Mouse (Mus musculus): ENCODE results near the gene Smpd1. TPM values are rescaled to one million over a fixed set of nuclear protein-coding genes. Genes with fewer than 3 reads are reported as not detected.

Smpd1 gene
- total and polyA plus RNA-seq, 2 experiments from 2014 or later: 85.3 to 159 TPM

GRCm38 (mm10) chr7:105588325-105588912 is 34.3 kb downstream of the Smpd1 start:
- no peak for DNase-seq (ENCODE audit: low spot score)
- no peaks in the 10 kb centered on the region for H3K4me1 ChIP-seq (ENCODE audit: control insufficient read depth, insufficient read depth)
- no peak for ATAC-seq (ENCODE audit: insufficient read depth, low read depth)
- TF ChIP-seq EP300 (IDR thresholded peaks at IDR 0.05; ENCODE audit: low read depth) (no peak), CTCF (IDR thresholded peaks at IDR 0.05; ENCODE audit: low read depth) (no peak)
- no peak overlapping the region for H3K9ac ChIP-seq (replicated peaks; ENCODE audit: low read depth, low read length)
- WGBS: 51% methylated on average over 9 of the region's 9 CpGs
- H3K4me3 ChIP-seq (ENCODE audit: low read depth, low read length): no peak overlapping the region
- no peaks in the 10 kb centered on the region for H3K27me3 ChIP-seq (ENCODE audit: control insufficient read depth, insufficient read depth, low read length)
- H3K36me3 ChIP-seq (replicated peaks; ENCODE audit: control insufficient read depth, insufficient read depth, low read length): no peaks in the 10 kb centered on the region
- no peak overlapping the region for H3K27ac ChIP-seq (ENCODE audit: low read depth)
- no peaks in the 10 kb centered on the region for H3K9me3 ChIP-seq (replicated peaks; ENCODE audit: control insufficient read depth, low read length)
- H3K4me2 ChIP-seq (ENCODE audit: low read depth, low read length): no peak overlapping the region

- Histone ChIP-seq H3K4me3 (ENCODE audit: low read depth, low read length) (no peak overlapping the region), H3K4me2 (ENCODE audit: low read depth, low read length) (no peak overlapping the region), H3K27ac (ENCODE audit: low read depth) (no peak overlapping the region), H3K4me1 (ENCODE audit: control insufficient read depth, insufficient read depth) (no peaks in the 10 kb centered on the region), H3K9ac (replicated peaks; ENCODE audit: low read depth, low read length) (no peak overlapping the region), H3K36me3 (replicated peaks; ENCODE audit: control insufficient read depth, insufficient read depth, low read length) (no peaks in the 10 kb centered on the region), H3K9me3 (replicated peaks; ENCODE audit: control insufficient read depth, low read length) (no peaks in the 10 kb centered on the region), H3K27me3 (ENCODE audit: control insufficient read depth, insufficient read depth, low read length) (no peaks in the 10 kb centered on the region)
- WGBS: 34% methylated on average over 7 of the region's 7 CpGs
- DNase-seq (ENCODE audit: low spot score) (no peak), ATAC-seq (ENCODE audit: insufficient read depth, low read depth) (no peak)
- TF ChIP-seq CTCF (IDR thresholded peaks at IDR 0.05; ENCODE audit: low read depth) (no peak), EP300 (IDR thresholded peaks at IDR 0.05; ENCODE audit: low read depth) (no peak)
Observed at GRCm38 (mm10) chr7:105590097-105590496, 35.9 kb downstream of the Smpd1 start.

GRCm38 (mm10) chr7:105602860-105603623 is 48.9 kb downstream of the Smpd1 start:
- TF ChIP-seq CTCF (IDR thresholded peaks at IDR 0.05; ENCODE audit: low read depth): peak; percentile 79
- TF ChIP-seq EP300 (IDR thresholded peaks at IDR 0.05; ENCODE audit: low read depth): no peak
- Histone ChIP-seq H3K4me2 (ENCODE audit: low read depth, low read length) (no peak overlapping the region), H3K9ac (replicated peaks; ENCODE audit: low read depth, low read length) (no peak overlapping the region), H3K27ac (ENCODE audit: low read depth) (no peak overlapping the region), H3K36me3 (replicated peaks; ENCODE audit: control insufficient read depth, insufficient read depth, low read length) (no peaks in the 10 kb centered on the region), H3K9me3 (replicated peaks; ENCODE audit: control insufficient read depth, low read length) (no peaks in the 10 kb centered on the region), H3K4me1 (ENCODE audit: control insufficient read depth, insufficient read depth) (no peaks in the 10 kb centered on the region), H3K4me3 (ENCODE audit: low read depth, low read length) (no peak overlapping the region), H3K27me3 (ENCODE audit: control insufficient read depth, insufficient read depth, low read length) (no peaks in the 10 kb centered on the region)
- ATAC-seq (ENCODE audit: insufficient read depth, low read depth) (peak; percentile 83), DNase-seq (ENCODE audit: low spot score) (peak; percentile 52)
- WGBS: 39% methylated on average over 9 of the region's 9 CpGs

Other genes with a start within 250 kb of the Smpd1 start
- gene Olfr689, start 243.2 kb upstream of the Smpd1 start, total RNA-seq (2014; rRNA removed; ENCODE audit: low replicate concordance): not detected in 2 replicates
- not detected in 2 replicates for gene Olfr689, start 243.2 kb upstream of the Smpd1 start, polyA plus RNA-seq (2015; fragmentation: Nextera tagmentation; extraction: Ambion mirVana)
- not detected in 2 replicates for gene Olfr690, start 220.3 kb upstream of the Smpd1 start, total RNA-seq (2014; rRNA removed; ENCODE audit: low replicate concordance)
- not detected in 2 replicates for gene Olfr690, start 220.3 kb upstream of the Smpd1 start, polyA plus RNA-seq (2015; fragmentation: Nextera tagmentation; extraction: Ambion mirVana)
- gene Olfr691, start 212.1 kb upstream of the Smpd1 start, total RNA-seq (2014; rRNA removed; ENCODE audit: low replicate concordance): 1.0 TPM in 1 of 2 replicates, not detected in the other
- gene Olfr691, start 212.1 kb upstream of the Smpd1 start, polyA plus RNA-seq (2015; fragmentation: Nextera tagmentation; extraction: Ambion mirVana): not detected in 2 replicates
- gene Olfr692, start 186.1 kb upstream of the Smpd1 start, total RNA-seq (2014; rRNA removed; ENCODE audit: low replicate concordance): not detected in 2 replicates
- not detected in 2 replicates for gene Olfr692, start 186.1 kb upstream of the Smpd1 start, polyA plus RNA-seq (2015; fragmentation: Nextera tagmentation; extraction: Ambion mirVana)
- not detected in 2 replicates for gene Gm5901, start 179.3 kb upstream of the Smpd1 start, total RNA-seq (2014; rRNA removed; ENCODE audit: low replicate concordance)
- not detected in 2 replicates for gene Gm5901, start 179.3 kb upstream of the Smpd1 start, polyA plus RNA-seq (2015; fragmentation: Nextera tagmentation; extraction: Ambion mirVana)
- gene Fam160a2, start 154.3 kb upstream of the Smpd1 start, total RNA-seq (2014; rRNA removed; ENCODE audit: low replicate concordance): 19.0 and 33.2 TPM in 2 replicates
- 19.6 and 19.7 TPM in 2 replicates for gene Fam160a2, start 154.3 kb upstream of the Smpd1 start, polyA plus RNA-seq (2015; fragmentation: Nextera tagmentation; extraction: Ambion mirVana)
- gene Cnga4, start 149.8 kb upstream of the Smpd1 start, total RNA-seq (2014; rRNA removed; ENCODE audit: low replicate concordance): not detected in 2 replicates
- not detected in 2 replicates for gene Cnga4, start 149.8 kb upstream of the Smpd1 start, polyA plus RNA-seq (2015; fragmentation: Nextera tagmentation; extraction: Ambion mirVana)
- not detected in 2 replicates for gene Cckbr, start 128.6 kb upstream of the Smpd1 start, total RNA-seq (2014; rRNA removed; ENCODE audit: low replicate concordance)
- gene Cckbr, start 128.6 kb upstream of the Smpd1 start, polyA plus RNA-seq (2015; fragmentation: Nextera tagmentation; extraction: Ambion mirVana): not detected in 2 replicates
- 75.4 and 84.2 TPM in 2 replicates for gene Cavin3, start 72.1 kb upstream of the Smpd1 start, total RNA-seq (2014; rRNA removed; ENCODE audit: low replicate concordance)
- 78.6 and 79.9 TPM in 2 replicates for gene Cavin3, start 72.1 kb upstream of the Smpd1 start, polyA plus RNA-seq (2015; fragmentation: Nextera tagmentation; extraction: Ambion mirVana)
- gene Apbb1, start 27.3 kb downstream of the Smpd1 start, total RNA-seq (2014; rRNA removed; ENCODE audit: low replicate concordance): 48.0 and 170 TPM in 2 replicates
- gene Apbb1, start 27.3 kb downstream of the Smpd1 start, polyA plus RNA-seq (2015; fragmentation: Nextera tagmentation; extraction: Ambion mirVana): 67.3 and 69.7 TPM in 2 replicates
- gene Hpx, start 45.8 kb downstream of the Smpd1 start, total RNA-seq (2014; rRNA removed; ENCODE audit: low replicate concordance): 0.38 and 1.0 TPM in 2 replicates
- 0.15 and 0.18 TPM in 2 replicates for gene Hpx, start 45.8 kb downstream of the Smpd1 start, polyA plus RNA-seq (2015; fragmentation: Nextera tagmentation; extraction: Ambion mirVana)
- 32.3 and 56.5 TPM in 2 replicates for gene Trim3, start 79.2 kb downstream of the Smpd1 start, total RNA-seq (2014; rRNA removed; ENCODE audit: low replicate concordance)
- gene Trim3, start 79.2 kb downstream of the Smpd1 start, polyA plus RNA-seq (2015; fragmentation: Nextera tagmentation; extraction: Ambion mirVana): 18.0 and 18.1 TPM in 2 replicates
- 54.2 and 128 TPM in 2 replicates for gene Timm10b, start 85.7 kb downstream of the Smpd1 start, total RNA-seq (2014; rRNA removed; ENCODE audit: low replicate concordance)
- gene Timm10b, start 85.7 kb downstream of the Smpd1 start, polyA plus RNA-seq (2015; fragmentation: Nextera tagmentation; extraction: Ambion mirVana): 211 and 213 TPM in 2 replicates
- gene Arfip2, start 86.1 kb downstream of the Smpd1 start, total RNA-seq (2014; rRNA removed; ENCODE audit: low replicate concordance): 53.4 and 80.4 TPM in 2 replicates
- 31.7 and 32.9 TPM in 2 replicates for gene Arfip2, start 86.1 kb downstream of the Smpd1 start, polyA plus RNA-seq (2015; fragmentation: Nextera tagmentation; extraction: Ambion mirVana)
- gene Gm45799, start 86.2 kb downstream of the Smpd1 start, total RNA-seq (2014; rRNA removed; ENCODE audit: low replicate concordance): 40.0 and 126 TPM in 2 replicates
- 58.4 and 62.6 TPM in 2 replicates for gene Gm45799, start 86.2 kb downstream of the Smpd1 start, polyA plus RNA-seq (2015; fragmentation: Nextera tagmentation; extraction: Ambion mirVana)
- 0.04 and 1.9 TPM in 2 replicates for gene Dnhd1, start 96.5 kb downstream of the Smpd1 start, total RNA-seq (2014; rRNA removed; ENCODE audit: low replicate concordance)
- gene Dnhd1, start 96.5 kb downstream of the Smpd1 start, polyA plus RNA-seq (2015; fragmentation: Nextera tagmentation; extraction: Ambion mirVana): 0.03 and 0.36 TPM in 2 replicates
- 228 and 240 TPM in 2 replicates for gene Ilk, start 182.2 kb downstream of the Smpd1 start, total RNA-seq (2014; rRNA removed; ENCODE audit: low replicate concordance)
- gene Ilk, start 182.2 kb downstream of the Smpd1 start, polyA plus RNA-seq (2015; fragmentation: Nextera tagmentation; extraction: Ambion mirVana): 272 and 276 TPM in 2 replicates
- gene Rrp8, start 183.0 kb downstream of the Smpd1 start, total RNA-seq (2014; rRNA removed; ENCODE audit: low replicate concordance): 17.9 and 21.8 TPM in 2 replicates
- 15.5 and 17.1 TPM in 2 replicates for gene Rrp8, start 183.0 kb downstream of the Smpd1 start, polyA plus RNA-seq (2015; fragmentation: Nextera tagmentation; extraction: Ambion mirVana)
- 108 and 159 TPM in 2 replicates for gene Taf10, start 190.0 kb downstream of the Smpd1 start, total RNA-seq (2014; rRNA removed; ENCODE audit: low replicate concordance)
- 80.1 and 88.4 TPM in 2 replicates for gene Taf10, start 190.0 kb downstream of the Smpd1 start, polyA plus RNA-seq (2015; fragmentation: Nextera tagmentation; extraction: Ambion mirVana)
- 89.7 and 99.9 TPM in 2 replicates for gene Tpp1, start 197.9 kb downstream of the Smpd1 start, total RNA-seq (2014; rRNA removed; ENCODE audit: low replicate concordance)
- gene Tpp1, start 197.9 kb downstream of the Smpd1 start, polyA plus RNA-seq (2015; fragmentation: Nextera tagmentation; extraction: Ambion mirVana): 54.8 and 61.2 TPM in 2 replicates
- gene Dchs1, start 233.3 kb downstream of the Smpd1 start, total RNA-seq (2014; rRNA removed; ENCODE audit: low replicate concordance): 19.3 and 27.2 TPM in 2 replicates
- 1.9 and 2.1 TPM in 2 replicates for gene Dchs1, start 233.3 kb downstream of the Smpd1 start, polyA plus RNA-seq (2015; fragmentation: Nextera tagmentation; extraction: Ambion mirVana)

Measured in heart, postnatal 0 days (tissue).